7 mouse cellular contexts compared by ENCODE assay signal in the genomic region with DNA sequence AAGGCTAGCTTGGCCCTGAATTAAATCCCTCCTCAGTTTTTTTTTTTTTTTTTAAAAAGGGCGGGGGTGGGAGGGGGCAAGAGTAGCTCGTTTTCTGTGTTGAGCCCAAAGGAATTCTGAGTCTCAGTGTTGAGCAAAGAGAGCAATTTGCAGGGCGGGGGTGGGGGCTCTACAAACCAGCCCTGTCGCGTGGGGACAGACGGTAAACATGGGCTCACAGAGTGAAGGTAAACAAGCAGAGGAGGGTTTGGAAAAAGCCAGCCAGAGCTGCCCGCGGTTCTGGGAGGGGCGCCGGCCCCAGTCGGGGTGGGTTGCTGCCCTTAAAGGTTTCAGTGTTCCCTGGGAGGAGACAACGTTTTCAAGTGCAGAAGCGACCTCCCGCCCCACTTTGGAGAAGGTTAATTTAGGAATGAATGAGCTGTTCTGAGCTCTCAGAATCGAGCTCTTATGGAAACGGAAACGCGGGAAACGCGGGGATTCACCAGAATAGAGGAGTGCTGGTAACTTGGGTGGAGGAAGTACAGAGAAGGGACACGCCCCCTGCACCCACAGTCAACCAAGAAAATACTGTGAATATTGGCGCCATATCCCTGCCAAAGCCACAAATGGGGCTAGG. TPM values are rescaled to one million over a fixed set of nuclear protein-coding genes. Genes with fewer than 3 reads are reported as not detected.
DNase-seq lines count a peak whose midpoint lies in the region; ATAC-seq and TF ChIP-seq lines count a peak whose summit lies in the region.

No protein-coding gene starts in this region.

- no peaks in the 10 kb centered on the region for H3K9me3 ChIP-seq in forebrain, embryonic 12.5 days
- H3K9me3 ChIP-seq in limb, embryonic 14.5 days (ENCODE audit: control insufficient read depth, low read length) = 0 out of 2 replicates have a peak, but pooled peaks cover 4% of the 10 kb centered on the region
- no peaks in the 10 kb centered on the region for H3K9me3 ChIP-seq in midbrain, embryonic 15.5 days

- H3K27me3 ChIP-seq in forebrain, embryonic 12.5 days = no peaks in the 10 kb centered on the region
- H3K27me3 ChIP-seq in limb, embryonic 14.5 days (ENCODE audit: control insufficient read depth, insufficient read depth, low read length) = no peaks in the 10 kb centered on the region
- H3K27me3 ChIP-seq in midbrain, embryonic 15.5 days (replicated peaks) = no peaks in the 10 kb centered on the region

- peaks cover 19% of the 10 kb centered on the region for H3K4me1 ChIP-seq in forebrain, embryonic 12.5 days
- H3K4me1 ChIP-seq in limb, embryonic 14.5 days (ENCODE audit: control insufficient read depth, insufficient read depth, low read length) = peaks cover 11% of the 10 kb centered on the region
- peaks cover 9% of the 10 kb centered on the region for H3K4me1 ChIP-seq in midbrain, embryonic 15.5 days

- peak overlapping the region; percentile 37 for H3K4me3 ChIP-seq in forebrain, embryonic 12.5 days (replicated peaks)
- peak overlapping the region; percentile 32 for H3K4me3 ChIP-seq in limb, embryonic 14.5 days (replicated peaks; ENCODE audit: low read length)
- H3K4me3 ChIP-seq in midbrain, embryonic 15.5 days = peak overlapping the region; percentile 34

- 2% methylated on average over 22 of the region's 22 CpGs for WGBS in forebrain, embryonic 12.5 days
- 2% methylated on average over 22 of the region's 22 CpGs for WGBS in limb, embryonic 14.5 days
- WGBS in midbrain, embryonic 15.5 days = 1% methylated on average over 22 of the region's 22 CpGs

- no peak for TF ChIP-seq POLR2A in limb, embryonic 14.5 days (IDR thresholded peaks at IDR 0.05; ENCODE audit: borderline replicate concordance, extremely low read depth, insufficient read depth, insufficient read length)

- DNase-seq in MEL-GATA-1-ER (ENCODE audit: extremely low read depth, low read depth) = peak; percentile 54
- peak; percentile 64 for DNase-seq in limb, embryonic 14.5 days (ENCODE audit: low spot score)
- DNase-seq in layer of hippocampus, adult 18-20 months (ENCODE audit: low spot score in 2 of 2) = no peak

- H3K9ac ChIP-seq in forebrain, embryonic 12.5 days = peak overlapping the region; percentile 25; the same call in 1 of the 2 replicates
- H3K9ac ChIP-seq in limb, embryonic 14.5 days (ENCODE audit: low read depth, low read length, severe bottlenecking) = peak overlapping the region; percentile 49
- peak overlapping the region; percentile 40 for H3K9ac ChIP-seq in midbrain, embryonic 15.5 days

- peak overlapping the region; percentile 67 for H3K4me2 ChIP-seq in forebrain, embryonic 12.5 days
- peak overlapping the region; percentile 59 for H3K4me2 ChIP-seq in limb, embryonic 14.5 days (replicated peaks; ENCODE audit: low read depth, low read length, severe bottlenecking)
- H3K4me2 ChIP-seq in midbrain, embryonic 15.5 days = peak overlapping the region; percentile 58

- H3K27ac ChIP-seq in forebrain, embryonic 12.5 days = peak overlapping the region; percentile 68
- H3K27ac ChIP-seq in limb, embryonic 14.5 days (replicated peaks; ENCODE audit: low read depth, low read length) = peak overlapping the region; percentile 65; the same call in 1 of the 2 replicates
- no peak overlapping the region for H3K27ac ChIP-seq in midbrain, embryonic 15.5 days

- H3K36me3 ChIP-seq in forebrain, embryonic 12.5 days (replicated peaks) = no peaks in the 10 kb centered on the region
- H3K36me3 ChIP-seq in limb, embryonic 14.5 days (ENCODE audit: control insufficient read depth, insufficient read depth, low read length) = no peaks in the 10 kb centered on the region
- H3K36me3 ChIP-seq in midbrain, embryonic 15.5 days (replicated peaks) = no peaks in the 10 kb centered on the region

- peak; percentile 89 for ATAC-seq in CD4-positive, CD25-positive, alpha-beta regulatory T cell, adult 4 months
- peak; percentile 59 for ATAC-seq in forebrain, embryonic 12.5 days (ENCODE audit: low FRiP score)
- peak; percentile 68 for ATAC-seq in limb, embryonic 14.5 days (ENCODE audit: low FRiP score, low read depth)
- no peak; the same call in 1 of the 2 replicates for ATAC-seq in midbrain, embryonic 15.5 days (replicated peaks)
- no peak for ATAC-seq in cerebellum, adult (ENCODE audit: insufficient number of reproducible peaks, low FRiP score, low TSS enrichment)

RNA-seq across cellular contexts. Expression of gene Tgm2, which starts 7.6 kb away (rescaled TPM):
- polyA plus RNA-seq in CD4-positive, CD25-positive, alpha-beta regulatory T cell, adult 4 months (2017; shearing (Covaris generic)) = 1 to 10 TPM; 3.1 to 4.4 TPM
- 4.3 and 4.6 TPM in 2 replicates for polyA plus RNA-seq in forebrain, embryonic 12.5 days (2016; fragmentation: Nextera tagmentation; extraction: Ambion mirVana)
- polyA plus RNA-seq in limb, embryonic 14.5 days (2012; rRNA removed) = 12.1 and 14.8 TPM in 2 replicates
- polyA plus RNA-seq in limb, embryonic 14.5 days (2014; fragmentation: Nextera tagmentation; extraction: Ambion mirVana) = 6.7 and 6.9 TPM in 2 replicates
- polyA plus RNA-seq in midbrain, embryonic 15.5 days (2015; fragmentation: Nextera tagmentation; extraction: Ambion mirVana) = 10.1 and 12.4 TPM in 2 replicates
- 10 to 100 TPM; 11.0 to 11.1 TPM for total RNA-seq in layer of hippocampus, adult 18-20 months (2021)

Comparison
In these comparisons a context has a peak if more than half of its experiments do, and no peak if none do; other contexts are left out.
1. ATAC-seq: peak in CD4-positive, CD25-positive, alpha-beta regulatory T cell, adult 4 months (single experiment), forebrain, embryonic 12.5 days (single experiment) and limb, embryonic 14.5 days (single experiment); none in midbrain, embryonic 15.5 days (single experiment) and cerebellum, adult (single experiment).
2. DNase-seq: peak in MEL-GATA-1-ER (single experiment) and limb, embryonic 14.5 days (single experiment); none in layer of hippocampus, adult 18-20 months (0 of 2).
3. Peak in every context shown above with its lines, with median percentiles within 50 percentile points of each other: H3K4me2 ChIP-seq, H3K4me3 ChIP-seq and H3K9ac ChIP-seq.